Mouse (Mus musculus): ENCODE measurements around the gene C2cd2l. TPM values are rescaled to one million over a fixed set of nuclear protein-coding genes. Genes with fewer than 3 reads are reported as not detected.
"Not testable (repeated sequence)": the region's sequence is repeated elsewhere in the genome, so short reads cannot be mapped to it uniquely, and the experiment has no call there.

The C2cd2l gene
- total RNA-seq, 2 experiments from 2014 or later, result 12.8 to 14.2 TPM

DNA sequence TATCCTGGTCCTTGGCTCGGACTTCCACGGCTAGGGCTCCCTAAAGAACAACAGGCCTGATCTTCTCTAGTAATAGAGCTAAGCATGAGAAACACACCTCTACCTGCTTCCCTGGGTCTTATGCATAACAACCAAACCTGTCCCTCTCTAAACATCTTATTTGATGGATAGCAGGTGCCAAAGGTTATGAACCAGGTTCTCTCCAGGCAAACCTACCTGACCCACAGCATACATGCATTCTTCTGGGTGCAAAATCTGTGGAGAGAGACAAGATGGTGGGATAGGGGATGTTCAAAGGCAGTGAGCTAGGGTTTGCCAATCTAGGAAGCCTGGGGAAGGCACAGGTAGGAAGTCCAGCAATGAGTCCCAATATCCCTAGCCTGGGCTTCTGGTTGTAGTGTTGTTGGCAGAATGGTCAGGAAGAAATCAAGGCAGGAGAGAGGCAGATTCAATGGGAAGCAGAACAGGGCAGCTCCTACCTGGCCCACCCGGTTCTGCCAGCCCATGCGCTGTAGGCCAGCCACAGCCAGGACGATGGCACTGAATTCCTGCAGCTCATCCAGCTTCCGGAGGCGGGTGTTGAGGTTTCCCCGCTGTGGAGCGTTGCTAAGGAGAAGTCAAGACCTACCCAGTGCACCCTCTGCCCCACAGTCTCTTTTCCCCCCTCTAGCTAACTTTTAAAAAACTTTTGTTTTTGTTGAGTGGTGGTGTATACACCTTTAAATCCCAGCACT lies 17.5 kb upstream of the C2cd2l start:
- intact Hi-C loops (cut with DNase I), result loop anchor here (5.0 kb wide), 1 partner anchor 50 kb away; no protein-coding TSS in a partner anchor
- DNase-seq, result no peak

DNA sequence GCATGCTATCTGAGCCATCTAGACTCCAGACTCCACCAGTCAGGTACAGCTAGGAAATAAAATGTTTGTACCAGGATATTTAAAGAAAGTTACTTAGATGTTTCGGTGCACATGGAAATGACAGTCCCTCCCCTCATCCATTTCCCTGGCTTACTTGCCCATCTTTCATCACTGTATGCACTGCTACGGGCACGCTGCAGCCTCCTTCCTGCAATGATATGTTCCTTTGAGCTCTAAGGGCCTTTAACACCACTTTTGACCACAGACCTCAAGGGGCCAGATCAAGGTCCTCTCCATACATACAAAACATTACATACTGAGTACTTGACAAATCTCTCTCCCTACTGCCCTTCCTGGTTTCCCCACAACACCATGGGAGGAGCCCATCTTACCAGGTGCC lies 16.9 kb upstream of the C2cd2l start:
- intact Hi-C loops (cut with DNase I), result loop anchor here (5.0 kb wide), 1 partner anchor 50 kb away; no protein-coding TSS in a partner anchor
- DNase-seq, result no peak

DNA sequence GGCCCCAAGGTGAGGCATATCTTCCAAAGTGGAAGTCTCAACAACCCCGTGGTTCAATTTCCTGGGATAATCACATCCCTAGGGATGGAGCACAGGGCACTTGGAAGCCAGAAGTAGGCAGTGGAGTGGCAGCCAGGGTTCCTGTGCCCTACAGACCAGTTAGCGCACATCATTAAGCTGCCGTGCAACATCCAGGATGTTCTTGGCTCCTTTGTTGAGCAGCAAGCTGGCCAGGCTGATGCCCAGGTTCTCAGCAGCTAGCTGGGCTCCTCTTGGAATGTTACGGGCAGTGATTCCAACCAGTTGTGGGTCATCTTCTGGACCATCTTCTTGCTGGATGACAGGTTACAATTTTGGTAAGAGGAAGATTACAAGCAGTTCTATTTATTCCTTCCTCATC lies 16.4 kb upstream of the C2cd2l start:
- intact Hi-C loops (cut with DNase I), result loop anchor here (5.0 kb wide), 1 partner anchor 51 kb away; no protein-coding TSS in a partner anchor
- DNase-seq, result not testable (repeated sequence)

DNA sequence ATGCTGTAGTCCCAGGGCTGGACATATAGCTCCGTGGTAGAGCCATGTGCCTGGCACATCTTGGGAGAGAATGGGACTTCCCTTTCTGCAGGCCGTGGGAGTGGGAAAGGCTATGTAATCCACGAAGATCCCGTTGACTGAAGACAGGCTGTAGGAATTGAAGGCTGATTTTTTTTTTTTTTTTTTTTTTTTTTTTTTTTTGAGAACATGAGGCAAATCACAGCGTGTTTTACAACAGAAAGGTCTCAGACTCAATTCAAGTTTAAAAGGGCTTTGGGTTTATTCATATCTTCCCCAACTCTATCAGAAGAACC lies 16.0 kb upstream of the C2cd2l start:
- intact Hi-C loops (cut with DNase I), result loop anchor here (5.0 kb wide), 1 partner anchor 51 kb away; no protein-coding TSS in a partner anchor
- no peak for DNase-seq

DNA sequence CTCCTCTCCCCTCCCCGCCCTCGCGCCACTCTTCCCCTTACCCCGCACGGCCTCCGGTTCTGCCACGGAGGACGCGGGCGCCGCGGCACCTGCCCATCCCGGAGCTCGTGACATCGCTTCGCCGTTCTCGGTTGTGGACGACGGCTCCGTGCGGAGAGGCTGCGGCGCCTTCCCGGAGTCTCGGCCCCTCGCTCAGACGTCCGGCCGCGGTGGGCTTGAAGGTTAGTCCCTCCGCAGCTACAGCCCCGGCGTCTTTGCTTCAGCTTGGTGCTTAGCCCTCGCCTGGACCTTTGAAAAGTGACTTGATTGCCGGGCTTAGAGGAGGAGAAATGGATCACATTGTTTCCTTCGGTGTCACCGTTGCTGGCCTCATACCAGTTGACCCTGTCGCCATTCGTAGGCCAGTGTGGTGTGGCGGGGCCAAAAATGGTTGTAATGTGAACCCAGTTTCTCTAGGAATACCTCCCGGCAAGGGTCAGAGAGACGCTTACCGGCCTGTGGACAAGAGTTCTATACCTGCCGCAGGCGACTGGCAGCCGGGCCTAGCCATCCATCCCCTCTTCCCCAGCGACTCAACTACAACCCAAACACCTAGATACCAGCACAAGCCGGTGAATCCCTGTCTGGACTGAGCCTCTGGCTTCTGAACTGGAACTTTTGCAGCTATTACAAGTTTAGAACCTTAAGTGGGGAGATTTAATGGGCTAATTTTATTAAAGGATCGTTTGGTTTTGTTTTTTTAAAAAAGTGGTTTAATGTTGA lies 15.4 kb upstream of the C2cd2l start:
- DNase-seq, result no peak
- intact Hi-C loops (cut with DNase I), result loop anchor here (5.0 kb wide), 1 partner anchor 52 kb away; no protein-coding TSS in a partner anchor

DNA sequence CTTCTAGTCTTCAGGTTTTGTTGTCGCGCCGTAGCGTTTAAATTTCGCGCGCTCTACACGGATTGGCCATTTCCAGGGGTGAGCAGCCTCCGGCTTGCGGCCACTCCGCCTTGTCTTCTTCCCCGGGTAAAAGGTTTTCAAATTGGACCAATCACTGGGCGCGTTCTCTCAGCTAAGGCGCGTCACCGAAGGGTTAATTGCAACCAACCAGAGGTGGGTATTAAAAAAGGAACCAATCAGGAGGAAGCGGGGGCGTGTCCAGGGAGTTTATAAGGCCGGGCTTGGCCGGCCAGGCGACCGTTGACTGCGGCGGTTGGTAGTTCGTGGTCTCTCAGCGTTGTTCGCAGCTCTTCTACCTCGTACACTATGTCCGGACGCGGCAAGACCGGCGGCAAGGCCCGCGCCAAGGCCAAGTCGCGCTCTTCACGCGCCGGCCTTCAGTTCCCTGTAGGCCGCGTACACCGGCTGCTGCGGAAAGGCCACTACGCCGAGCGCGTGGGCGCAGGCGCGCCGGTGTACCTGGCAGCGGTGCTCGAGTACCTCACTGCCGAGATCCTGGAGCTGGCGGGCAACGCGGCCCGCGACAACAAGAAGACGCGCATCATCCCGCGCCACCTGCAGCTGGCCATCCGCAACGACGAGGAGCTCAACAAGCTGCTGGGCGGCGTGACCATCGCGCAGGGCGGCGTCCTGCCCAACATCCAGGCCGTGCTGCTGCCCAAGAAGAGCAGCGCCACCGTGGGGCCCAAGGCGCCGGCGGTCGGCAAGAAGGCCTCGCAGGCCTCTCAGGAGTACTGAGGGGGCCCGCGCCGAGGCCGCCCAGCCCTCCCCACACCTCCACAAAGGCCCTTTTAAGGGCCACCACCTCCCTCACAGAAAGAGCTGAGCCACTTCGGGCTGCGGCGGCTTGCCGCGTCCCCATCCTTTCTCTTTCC lies 14.6 kb upstream of the C2cd2l start, which contains the start of gene H2afx:
H2afx (plus strand) TSS at position 299 of the 935 bp plus-strand sequence.
- intact Hi-C loops (cut with DNase I), result loop anchor here (5.0 kb wide), 1 partner anchor 53 kb away; no protein-coding TSS in a partner anchor

DNA sequence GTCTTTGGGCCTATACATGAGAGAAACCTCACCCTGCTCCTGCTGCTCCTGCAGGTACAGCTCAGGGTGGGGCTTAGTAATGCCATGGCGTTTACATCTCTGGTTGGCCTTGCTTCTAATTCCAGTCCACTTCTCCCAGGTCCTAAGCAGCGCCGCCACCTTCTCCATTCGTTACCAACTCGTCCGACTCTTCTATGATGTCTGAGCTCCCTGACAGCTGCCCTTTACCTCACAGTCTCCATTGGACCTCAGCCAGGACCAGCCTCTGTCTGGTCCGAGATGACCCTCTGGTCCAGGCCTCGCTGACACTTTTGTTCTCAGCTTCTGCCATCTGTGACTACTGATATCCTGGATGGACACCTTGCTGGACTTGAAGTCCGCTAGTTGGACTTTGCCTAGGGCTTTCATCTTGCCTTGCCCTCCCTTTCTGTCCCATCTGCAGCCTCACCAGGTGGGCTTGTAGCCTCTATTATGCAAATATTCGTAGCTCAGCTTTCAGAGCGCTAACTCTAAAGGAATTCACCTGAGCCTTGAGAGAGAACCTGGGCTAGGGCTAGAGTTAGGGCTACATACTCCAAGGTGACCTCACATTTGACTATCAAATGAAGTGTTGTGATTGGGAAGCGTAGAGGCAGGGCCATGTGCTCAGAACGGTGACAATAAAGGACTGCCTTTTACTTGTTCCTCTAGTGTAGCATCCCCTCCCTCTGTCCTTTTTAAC lies 13.0 kb upstream of the C2cd2l start:
- no peak for DNase-seq

More for the DNA sequence above, 14.6 kb upstream of the C2cd2l start, which contains the start of gene H2afx:
- DNase-seq, result peak; percentile 93 to 96

DNA sequence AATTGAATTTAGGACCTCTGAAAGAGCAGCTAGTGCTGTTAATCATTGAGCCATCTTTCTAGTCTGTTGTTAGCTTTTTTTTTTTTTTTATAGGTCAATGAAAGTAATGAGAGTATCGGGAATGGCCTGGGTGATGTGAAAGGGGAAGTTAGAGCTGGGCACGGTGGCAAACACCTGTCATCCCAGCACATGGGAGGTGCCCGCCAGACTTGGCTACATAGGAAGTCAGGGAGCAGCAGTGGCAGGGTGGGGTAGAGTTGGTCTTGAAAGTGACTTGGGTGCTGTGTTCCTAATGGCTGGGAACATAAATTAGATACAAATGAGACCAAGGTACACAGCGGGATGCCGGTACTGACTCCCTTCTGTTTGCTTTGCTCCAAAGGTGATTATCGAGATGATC lies 10.7 kb upstream of the C2cd2l start:
- no peak for DNase-seq
- intact Hi-C loops (cut with DNase I), result no loop called here

More for the DNA sequence above, 13.0 kb upstream of the C2cd2l start:
- intact Hi-C loops (cut with DNase I), result no loop called here

DNA sequence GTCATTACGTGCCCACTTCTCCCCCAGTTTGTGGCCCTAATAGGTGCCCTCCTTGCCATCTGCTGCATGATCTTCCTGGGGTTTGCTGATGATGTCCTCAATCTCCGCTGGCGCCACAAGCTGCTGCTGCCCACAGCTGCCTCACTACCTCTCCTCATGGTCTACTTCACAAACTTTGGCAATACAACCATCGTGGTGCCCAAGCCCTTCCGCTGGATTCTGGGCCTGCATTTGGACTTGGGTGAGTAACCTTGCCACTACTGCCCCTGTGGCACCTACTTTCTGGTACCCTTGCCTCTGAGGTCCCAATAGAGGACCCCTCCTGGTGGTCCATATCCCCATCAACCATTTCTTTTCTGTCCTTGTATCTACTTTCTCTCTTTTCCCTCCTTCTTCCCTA lies 7.8 kb upstream of the C2cd2l start:
- no peak for DNase-seq
- intact Hi-C loops (cut with DNase I), result no loop called here

DNA sequence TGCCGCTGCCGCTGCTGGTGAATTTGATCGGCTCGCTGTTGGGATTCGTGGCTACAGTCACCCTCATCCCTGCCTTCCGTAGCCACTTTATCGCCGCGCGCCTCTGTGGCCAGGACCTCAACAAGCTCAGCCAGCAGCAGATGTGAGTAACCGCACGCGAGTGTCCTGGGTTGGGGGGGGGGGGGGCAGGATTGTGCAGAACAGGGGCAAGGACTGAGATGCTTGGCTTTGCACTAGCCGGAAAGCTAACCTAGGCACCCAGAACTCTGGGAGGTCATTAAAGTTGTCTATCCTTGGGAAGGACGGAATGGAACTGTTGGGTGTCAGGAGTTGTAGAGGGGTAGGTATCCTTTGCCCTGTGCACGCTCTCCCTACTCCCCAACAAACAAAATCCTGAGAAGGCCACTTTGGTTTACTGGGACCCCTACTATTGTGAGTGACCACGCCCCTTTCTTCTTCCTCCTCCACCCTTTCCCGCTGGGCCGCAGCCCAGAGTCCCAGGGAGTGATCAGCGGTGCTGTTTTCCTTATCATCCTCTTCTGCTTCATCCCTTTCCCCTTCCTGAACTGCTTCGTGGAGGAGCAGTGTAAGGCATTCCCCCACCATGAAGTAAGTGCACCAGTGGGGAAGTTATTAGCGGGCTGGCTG lies 7.1 kb upstream of the C2cd2l start:
- intact Hi-C loops (cut with DNase I), result no loop called here
- DNase-seq, result no peak

DNA sequence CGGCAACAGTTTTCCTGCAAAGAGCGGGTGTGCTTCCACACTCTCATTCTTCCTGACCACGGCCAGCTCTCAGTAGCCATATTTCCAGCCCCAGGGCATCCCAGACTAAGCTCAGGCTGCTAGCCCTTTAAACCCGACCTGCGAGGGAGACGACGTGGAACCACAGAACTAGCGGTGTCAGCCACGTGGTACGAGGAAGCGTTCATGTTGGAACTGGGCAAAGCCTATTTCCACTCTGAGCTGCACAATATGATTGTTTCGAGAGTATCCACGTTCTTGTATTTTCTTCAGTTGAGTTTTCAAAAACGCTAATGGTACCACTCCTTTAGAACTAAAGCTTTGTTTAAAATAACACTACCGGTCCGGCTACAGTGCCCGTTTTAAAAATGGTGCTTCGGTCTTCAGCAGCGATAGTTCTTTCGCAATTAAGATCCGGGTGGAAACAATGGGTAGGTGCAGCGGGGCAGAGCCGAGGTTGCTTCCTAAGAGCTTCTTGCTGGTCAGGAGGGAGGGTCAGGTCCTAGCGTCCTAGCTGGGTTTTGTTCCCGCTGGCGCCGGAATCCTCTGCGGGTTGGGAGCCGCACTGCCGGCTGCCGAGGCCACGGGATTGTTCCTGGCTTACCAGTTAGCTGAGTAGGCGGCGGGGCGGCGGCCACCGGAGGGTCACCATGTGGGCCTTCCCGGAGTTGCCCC lies 6.4 kb upstream of the C2cd2l start:
- intact Hi-C loops (cut with DNase I), result no loop called here
- DNase-seq, result peak; percentile 66 to 83

DNA sequence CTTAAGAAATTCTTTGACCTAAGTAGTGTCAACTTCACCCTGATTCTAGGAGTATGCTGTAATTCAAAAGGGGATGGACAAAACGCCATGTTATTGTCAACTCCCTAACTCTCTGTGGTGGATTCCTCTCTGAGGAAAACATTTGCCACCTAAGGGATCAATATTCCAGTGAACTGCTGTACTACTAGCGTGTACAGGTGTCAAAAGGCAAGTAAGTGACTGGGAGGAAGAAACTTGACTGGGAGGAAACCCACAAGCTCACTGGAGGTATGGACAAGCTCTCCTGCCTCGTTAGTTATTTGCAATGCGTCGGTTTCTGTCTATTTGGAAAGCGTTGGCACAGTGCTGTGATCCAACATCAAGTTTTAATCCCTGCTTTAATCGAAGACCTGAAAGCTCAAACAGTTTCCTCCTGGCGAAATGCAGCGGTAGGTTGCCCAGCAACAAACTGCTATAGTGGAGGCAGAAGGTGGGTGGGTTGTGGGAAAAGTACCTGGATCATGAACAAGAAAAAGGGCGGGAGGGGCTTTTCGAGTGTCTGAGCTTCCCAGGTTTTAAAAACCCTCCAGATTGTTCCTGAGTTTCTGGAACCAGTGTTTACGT lies 5.8 kb upstream of the C2cd2l start, which contains the start of gene Dpagt1:
Dpagt1 (plus strand) TSS at position 252 of the 603 bp plus-strand sequence.
- intact Hi-C loops (cut with DNase I), result no loop called here

DNA sequence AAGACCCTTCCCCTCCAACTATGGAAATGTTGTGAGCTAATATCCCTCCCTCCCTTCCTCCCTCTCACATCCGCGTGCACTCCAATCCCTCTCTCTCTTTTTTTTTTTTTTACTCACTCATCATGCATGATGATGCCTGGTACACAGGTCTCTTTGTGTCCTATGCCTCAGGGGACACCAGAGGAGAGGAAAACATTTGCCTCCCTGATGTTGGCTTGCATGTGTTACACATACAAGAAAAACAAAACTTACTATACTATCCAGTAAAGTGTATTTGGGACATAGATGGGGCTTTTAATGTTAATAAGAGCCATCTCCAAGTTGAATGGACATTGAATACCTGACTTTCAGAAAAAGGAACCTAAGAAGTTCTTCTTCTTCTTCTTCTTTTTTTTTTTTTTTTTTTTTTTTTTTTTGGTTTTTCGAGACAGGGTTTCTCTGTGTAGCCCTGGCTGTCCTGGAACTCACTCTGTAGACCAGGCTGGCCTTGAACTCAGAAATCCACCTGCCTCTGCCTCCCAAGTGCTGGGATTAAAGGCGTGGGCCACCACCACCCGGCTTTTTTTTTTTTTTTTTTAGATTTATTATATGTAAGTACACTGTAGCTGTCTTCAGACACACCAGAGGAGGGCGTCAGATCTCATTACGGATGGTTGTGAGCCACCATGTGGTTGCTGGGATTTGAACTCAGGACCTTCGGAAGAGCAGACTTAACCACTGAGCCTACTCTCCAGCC lies 5.1 kb upstream of the C2cd2l start:
- intact Hi-C loops (cut with DNase I); DNase-seq: not testable (repeated sequence)

More for the DNA sequence above, 5.8 kb upstream of the C2cd2l start, which contains the start of gene Dpagt1:
- no peak for DNase-seq

DNA sequence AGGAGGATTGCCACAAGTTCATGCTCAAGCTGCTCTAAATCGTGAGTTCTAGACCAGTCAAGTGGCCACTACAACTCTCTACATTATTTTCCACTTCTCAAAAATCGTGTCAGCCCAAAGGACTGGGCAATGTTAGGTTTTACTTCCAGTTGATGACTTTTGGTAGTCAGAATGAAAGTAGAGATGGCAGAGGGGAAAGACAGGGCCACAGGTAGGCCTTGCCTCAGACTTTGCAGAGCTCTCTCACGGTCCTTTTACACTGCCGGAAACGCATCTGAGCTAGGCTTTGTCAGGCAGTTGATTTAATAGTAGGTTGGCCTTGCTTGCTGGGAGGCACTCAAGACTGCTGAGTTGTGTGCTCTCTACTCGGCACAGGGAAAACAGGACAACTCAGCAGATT lies 4.1 kb upstream of the C2cd2l start:
- intact Hi-C loops (cut with DNase I), result no loop called here
- no peak for DNase-seq

DNA sequence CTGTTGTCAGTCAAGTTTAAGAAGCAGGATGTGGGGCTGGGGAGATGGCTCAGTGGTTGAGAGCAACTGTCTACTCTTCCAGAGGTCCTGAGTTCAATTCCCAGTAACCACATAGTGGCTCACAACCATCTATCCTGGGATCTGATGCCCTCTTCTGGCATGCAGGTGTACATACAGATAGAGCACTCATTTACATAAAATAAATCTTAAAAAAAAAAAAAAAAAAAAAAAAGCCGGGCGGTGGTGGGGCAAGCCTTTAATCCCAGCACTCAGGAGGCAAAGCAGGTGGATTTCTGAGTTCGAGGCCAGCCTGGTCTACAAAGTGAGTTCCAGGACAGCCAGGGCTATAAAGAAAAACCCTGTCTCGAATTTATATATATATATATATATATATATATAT lies 3.6 kb upstream of the C2cd2l start:
- DNase-seq; intact Hi-C loops (cut with DNase I): not testable (repeated sequence)

DNA sequence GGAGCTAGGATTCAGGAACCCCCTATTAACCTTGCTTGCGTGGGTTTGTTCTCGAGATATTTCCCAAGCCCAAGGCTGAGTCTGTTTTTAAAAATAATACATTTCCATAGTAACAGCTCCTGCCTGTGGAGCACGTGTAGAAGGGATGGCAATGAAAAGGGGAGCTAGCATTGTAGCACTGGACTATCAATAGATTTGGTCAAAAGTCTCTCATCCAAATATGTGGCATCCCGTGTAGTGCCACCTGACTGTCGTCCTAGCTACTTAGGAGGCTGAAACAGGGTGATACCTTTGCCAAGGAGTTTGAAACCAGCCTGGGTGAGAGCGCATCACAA lies 681 bp upstream of the C2cd2l start:
- intact Hi-C loops (cut with DNase I), result loop anchor here (2.0 kb wide), 1 partner anchor 16 kb away; the partner anchor contains the start of gene Hinfp
- no peak for DNase-seq

DNA sequence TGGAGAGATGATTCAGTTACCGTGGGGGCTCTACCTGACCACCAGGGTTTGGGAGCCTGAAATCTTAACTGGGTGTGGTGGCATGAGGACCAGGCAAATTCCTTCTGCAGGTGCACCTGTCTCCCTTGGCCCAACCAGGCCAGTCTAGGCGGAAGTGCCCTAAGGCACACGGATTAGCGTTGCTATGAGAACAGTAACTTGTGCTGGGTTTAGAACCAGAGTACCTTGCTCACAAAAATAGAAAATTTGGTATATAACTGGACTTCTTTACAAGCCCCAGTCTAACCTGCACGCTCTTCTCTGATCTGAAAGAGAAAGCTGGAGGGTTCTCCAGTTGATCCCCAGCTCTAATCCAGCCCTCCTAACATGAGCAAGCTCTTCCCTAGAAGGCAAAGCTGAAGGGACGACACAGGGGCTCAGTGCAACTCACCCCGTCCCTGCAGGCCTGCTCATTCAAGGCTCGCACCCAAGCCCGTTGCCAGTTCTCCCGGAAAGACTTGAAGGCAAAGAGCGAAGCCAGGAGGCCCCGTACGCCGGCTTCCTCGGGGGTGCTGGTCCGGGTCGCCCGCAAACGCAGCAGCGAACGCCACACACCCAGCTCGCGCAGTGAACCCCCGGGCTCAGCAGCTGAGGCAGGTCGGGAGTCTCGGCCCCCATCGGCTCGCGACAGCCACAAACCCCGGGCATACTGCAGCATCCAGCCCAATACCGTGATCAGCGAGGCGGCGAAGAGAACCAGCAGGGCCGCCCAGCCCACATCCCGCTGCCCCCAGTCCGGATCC lies 789 bp downstream of the C2cd2l start:
- intact Hi-C loops (cut with DNase I), result no loop called here
- no peak for DNase-seq
